Mouse (Mus musculus): ENCODE measurements around the gene Zkscan8. TPM values are rescaled to one million over a fixed set of nuclear protein-coding genes. Genes with fewer than 3 reads are reported as not detected.

Gene Zkscan8
- total RNA-seq, 1 experiment, result 9.2 TPM

DNA sequence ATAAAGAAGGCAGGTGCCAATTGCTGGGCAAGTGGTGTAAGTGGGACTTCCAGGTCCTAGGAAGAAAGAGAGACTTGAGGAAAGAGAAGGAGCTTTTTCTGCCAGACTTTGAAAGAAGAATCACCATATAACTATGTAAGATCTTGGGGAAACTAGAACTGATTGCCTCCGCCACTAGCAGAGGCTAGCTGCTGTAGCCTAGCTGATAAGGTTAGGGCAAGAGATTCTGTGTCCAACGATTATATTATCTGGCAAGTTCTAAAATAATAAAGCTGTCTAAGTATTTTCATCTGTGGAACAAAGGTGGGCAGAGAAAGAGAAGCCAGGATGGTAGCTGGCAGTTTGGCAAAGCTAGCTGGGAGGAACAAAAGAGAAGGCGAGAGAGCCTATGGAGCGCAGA, 58.5 kb downstream of the Zkscan8 start:
- H3K36me3 ChIP-seq (ENCODE audit: control insufficient read depth, insufficient read depth, low read length, poor library complexity, severe bottlenecking), result no peaks in the 10 kb centered on the region
- no peaks in the 10 kb centered on the region for H3K9me3 ChIP-seq (ENCODE audit: control insufficient read depth, insufficient read depth, low read depth, low read length)
- TF ChIP-seq ZC3H11A (IDR thresholded peaks at IDR 0.05; ENCODE audit: borderline replicate concordance, low read depth, low read length) (no peak), ZNF384 (IDR thresholded peaks at IDR 0.05; ENCODE audit: low read depth, low read length) (no peak), HCFC1 (IDR thresholded peaks at IDR 0.05; ENCODE audit: borderline replicate concordance, insufficient read depth, low read length) (no peak), MAFK (IDR thresholded peaks at IDR 0.05; ENCODE audit: insufficient read depth, low read depth, low read length) (no peak), CHD2 (IDR thresholded peaks at IDR 0.05; ENCODE audit: low read depth, low read length) (no peak)
- H3K4me1 ChIP-seq (ENCODE audit: control insufficient read depth in 2 of 2, insufficient read depth in 2 of 2, low read length in 2 of 2, poor library complexity in 1 of 2), result 0 out of 4 replicates have a peak, but pooled peaks cover 0 to 2% of the 10 kb centered on the region in 2 experiments
- in situ Hi-C loops (cut with MboI; ENCODE audit: low sequenced_read_pairs in 2 of 2, unreplicated experiment in 2 of 2), result no loop called here
- no peak overlapping the region for H3K9ac ChIP-seq (ENCODE audit: insufficient read depth, low read depth, low read length, poor library complexity, severe bottlenecking)
- no peak overlapping the region for H3K4me3 ChIP-seq (ENCODE audit: insufficient read depth in 1 of 2, low read depth in 1 of 2, low read length in 2 of 2, poor library complexity in 1 of 2, severe bottlenecking in 1 of 2)
- DNase-seq (ENCODE audit: low read depth, low spot score), result no peak
- no peak overlapping the region for H3K27ac ChIP-seq (ENCODE audit: insufficient read depth, low read depth, low read length, poor library complexity, severe bottlenecking)

DNA sequence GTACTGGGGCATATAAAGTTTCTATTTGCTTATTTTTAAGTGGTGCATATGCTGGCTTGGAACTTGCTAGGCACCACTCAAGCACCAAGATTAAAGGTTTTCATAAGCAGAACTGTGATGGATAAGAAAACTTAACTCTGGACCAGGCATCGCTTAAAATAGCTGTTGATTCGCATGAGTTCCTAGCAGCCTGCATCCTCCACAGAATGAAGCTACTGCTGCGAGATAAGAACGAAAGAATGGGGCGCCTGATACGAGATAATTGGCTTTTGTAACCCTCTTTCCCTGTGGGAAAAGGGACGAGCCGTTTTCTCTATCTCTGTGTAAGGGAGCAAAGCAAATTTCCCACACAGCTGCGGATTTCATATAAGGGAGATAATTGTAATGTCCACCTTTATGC, 61.8 kb downstream of the Zkscan8 start:
- Histone ChIP-seq H3K36me3 (ENCODE audit: control insufficient read depth, insufficient read depth, low read length, poor library complexity, severe bottlenecking) (no peaks in the 10 kb centered on the region), H3K9me3 (ENCODE audit: control insufficient read depth, insufficient read depth, low read depth, low read length) (no peaks in the 10 kb centered on the region), H3K9ac (ENCODE audit: insufficient read depth, low read depth, low read length, poor library complexity, severe bottlenecking) (no peak overlapping the region), H3K27ac (ENCODE audit: insufficient read depth, low read depth, low read length, poor library complexity, severe bottlenecking) (no peak overlapping the region), H3K4me3 (ENCODE audit: insufficient read depth in 1 of 2, low read depth in 1 of 2, low read length in 2 of 2, poor library complexity in 1 of 2, severe bottlenecking in 1 of 2) (no peak overlapping the region), H3K4me1 (ENCODE audit: control insufficient read depth in 2 of 2, insufficient read depth in 2 of 2, low read length in 2 of 2, poor library complexity in 1 of 2) (0 out of 4 replicates have a peak, but pooled peaks cover 0 to 2% of the 10 kb centered on the region in 2 experiments)
- no peak for TF ChIP-seq CHD2 (IDR thresholded peaks at IDR 0.05; ENCODE audit: low read depth, low read length)
- no peak for TF ChIP-seq HCFC1 (IDR thresholded peaks at IDR 0.05; ENCODE audit: borderline replicate concordance, insufficient read depth, low read length)
- no peak for TF ChIP-seq ZNF384 (IDR thresholded peaks at IDR 0.05; ENCODE audit: low read depth, low read length)
- no peak for TF ChIP-seq MAFK (IDR thresholded peaks at IDR 0.05; ENCODE audit: insufficient read depth, low read depth, low read length)
- no peak for TF ChIP-seq ZC3H11A (IDR thresholded peaks at IDR 0.05; ENCODE audit: borderline replicate concordance, low read depth, low read length)
- DNase-seq (ENCODE audit: low read depth, low spot score), result no peak
- in situ Hi-C loops (cut with MboI; ENCODE audit: low sequenced_read_pairs in 2 of 2, unreplicated experiment in 2 of 2), result no loop called here

GRCm38 (mm10) chr13:21468061-21469019, 62.6 kb downstream of the Zkscan8 start, which contains the start of gene Nkapl:
Gene Nkapl, minus strand, starts transcription at chr13:21468509.
- TF ChIP-seq MAFK (IDR thresholded peaks at IDR 0.05; ENCODE audit: insufficient read depth, low read depth, low read length) (no peak), ZNF384 (IDR thresholded peaks at IDR 0.05; ENCODE audit: low read depth, low read length) (0 out of 2 replicates have a peak, but pooled peaks have one; percentile 10)
- no peaks in the 10 kb centered on the region for H3K36me3 ChIP-seq (ENCODE audit: control insufficient read depth, insufficient read depth, low read length, poor library complexity, severe bottlenecking)
- peak; percentile 86 for DNase-seq (ENCODE audit: low read depth, low spot score)
- no peak within 1 kb of the TSS for H3K27ac ChIP-seq (ENCODE audit: insufficient read depth, low read depth, low read length, poor library complexity, severe bottlenecking)
- H3K9ac ChIP-seq (ENCODE audit: insufficient read depth, low read depth, low read length, poor library complexity, severe bottlenecking), result peak within 1 kb of the TSS; percentile 58
- in situ Hi-C loops (cut with MboI; ENCODE audit: low sequenced_read_pairs in 2 of 2, unreplicated experiment in 2 of 2), result no loop called here
- no peaks in the 10 kb centered on the region for H3K9me3 ChIP-seq (ENCODE audit: control insufficient read depth, insufficient read depth, low read depth, low read length)
- peak within 1 kb of the TSS; percentile 66 to 75 for H3K4me3 ChIP-seq (ENCODE audit: insufficient read depth in 1 of 2, low read depth in 1 of 2, low read length in 2 of 2, poor library complexity in 1 of 2, severe bottlenecking in 1 of 2)
- 0 out of 4 replicates have a peak, but pooled peaks cover 0 to 2% of the 10 kb centered on the region in 2 experiments for H3K4me1 ChIP-seq (ENCODE audit: control insufficient read depth in 2 of 2, insufficient read depth in 2 of 2, low read length in 2 of 2, poor library complexity in 1 of 2)

DNA sequence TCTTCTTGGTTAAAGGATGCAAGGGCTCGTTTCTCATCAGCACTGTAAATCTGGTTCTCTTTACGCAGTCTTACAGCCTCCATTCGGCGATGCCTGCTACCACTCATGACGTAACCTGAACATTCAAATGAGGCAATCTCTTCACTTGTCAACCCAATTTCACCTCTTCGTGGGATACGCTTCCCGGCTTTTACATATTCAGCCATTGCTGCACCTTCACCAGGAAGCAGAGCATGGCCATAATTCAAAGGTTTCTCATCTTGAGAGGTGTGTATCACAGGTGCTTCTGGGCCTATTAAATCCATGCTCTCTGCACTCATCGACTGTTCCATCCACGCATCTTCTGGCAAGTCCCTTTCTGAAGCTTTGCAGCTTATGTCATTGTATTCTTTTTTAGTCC, 63.6 kb downstream of the Zkscan8 start:
- 0 out of 4 replicates have a peak, but pooled peaks cover 0 to 2% of the 10 kb centered on the region in 2 experiments for H3K4me1 ChIP-seq (ENCODE audit: control insufficient read depth in 2 of 2, insufficient read depth in 2 of 2, low read length in 2 of 2, poor library complexity in 1 of 2)
- no peak for TF ChIP-seq MAFK (IDR thresholded peaks at IDR 0.05; ENCODE audit: insufficient read depth, low read depth, low read length)
- TF ChIP-seq HCFC1 (IDR thresholded peaks at IDR 0.05; ENCODE audit: borderline replicate concordance, insufficient read depth, low read length), result no peak
- no peak for TF ChIP-seq ZNF384 (IDR thresholded peaks at IDR 0.05; ENCODE audit: low read depth, low read length)
- TF ChIP-seq CHD2 (IDR thresholded peaks at IDR 0.05; ENCODE audit: low read depth, low read length), result no peak
- TF ChIP-seq ZC3H11A (IDR thresholded peaks at IDR 0.05; ENCODE audit: borderline replicate concordance, low read depth, low read length), result no peak
- H3K9me3 ChIP-seq (ENCODE audit: control insufficient read depth, insufficient read depth, low read depth, low read length), result no peaks in the 10 kb centered on the region
- in situ Hi-C loops (cut with MboI; ENCODE audit: low sequenced_read_pairs in 2 of 2, unreplicated experiment in 2 of 2), result no loop called here
- H3K4me3 ChIP-seq (ENCODE audit: insufficient read depth in 1 of 2, low read depth in 1 of 2, low read length in 2 of 2, poor library complexity in 1 of 2, severe bottlenecking in 1 of 2), result no peak overlapping the region
- no peak overlapping the region for H3K27ac ChIP-seq (ENCODE audit: insufficient read depth, low read depth, low read length, poor library complexity, severe bottlenecking)
- DNase-seq (ENCODE audit: low read depth, low spot score), result no peak
- no peaks in the 10 kb centered on the region for H3K36me3 ChIP-seq (ENCODE audit: control insufficient read depth, insufficient read depth, low read length, poor library complexity, severe bottlenecking)
- no peak overlapping the region for H3K9ac ChIP-seq (ENCODE audit: insufficient read depth, low read depth, low read length, poor library complexity, severe bottlenecking)

Other genes with a start within 250 kb of the Zkscan8 start
- gene Gpx5, start 238.4 kb downstream of the Zkscan8 start, total RNA-seq (2012; rRNA removed), result not detected in 2 replicates
- 2.1 and 2.2 TPM in 2 replicates for gene Gpx6, start 219.0 kb downstream of the Zkscan8 start, total RNA-seq (2012; rRNA removed)
- gene Olfr1367, start 184.2 kb downstream of the Zkscan8 start, total RNA-seq (2012; rRNA removed), result not detected in 2 replicates
- gene Zscan12, start 168.3 kb downstream of the Zkscan8 start, total RNA-seq (2012; rRNA removed), result 7.1 and 10.4 TPM in 2 replicates
- 20.4 and 21.7 TPM in 2 replicates for gene Zkscan3, start 128.4 kb downstream of the Zkscan8 start, total RNA-seq (2012; rRNA removed)
- 1.2 and 1.5 TPM in 2 replicates for gene Pgbd1, start 90.1 kb downstream of the Zkscan8 start, total RNA-seq (2012; rRNA removed)
- 22.9 and 25.8 TPM in 2 replicates for gene Zscan26, start 77.4 kb downstream of the Zkscan8 start, total RNA-seq (2012; rRNA removed)
- gene Nkapl, start 62.6 kb downstream of the Zkscan8 start, total RNA-seq (2012; rRNA removed), result 0.58 and 0.98 TPM in 2 replicates
- 0.31 and 0.79 TPM in 2 replicates for gene Zkscan4, start 52.2 kb downstream of the Zkscan8 start, total RNA-seq (2012; rRNA removed)
- not detected in 2 replicates for gene Gm10065, start 51.7 kb downstream of the Zkscan8 start, total RNA-seq (2012; rRNA removed)
- gene AK157302, start 35.9 kb downstream of the Zkscan8 start, total RNA-seq (2012; rRNA removed), result 0.11 and 0.31 TPM in 2 replicates
- gene Gm11273, start 29.7 kb downstream of the Zkscan8 start, total RNA-seq (2012; rRNA removed), result 23.4 and 35.7 TPM in 2 replicates
- not detected in 2 replicates for gene Olfr1366, start 11.7 kb upstream of the Zkscan8 start, total RNA-seq (2012; rRNA removed)
- not detected in 2 replicates for gene Olfr1535, start 28.8 kb upstream of the Zkscan8 start, total RNA-seq (2012; rRNA removed)
- gene Olfr1364, start 50.6 kb upstream of the Zkscan8 start, total RNA-seq (2012; rRNA removed), result not detected in 2 replicates
- not detected in 2 replicates for gene Olfr1362, start 82.9 kb upstream of the Zkscan8 start, total RNA-seq (2012; rRNA removed)
- 0.13 TPM in 1 of 2 replicates, not detected in the other for gene Olfr11, start 111.4 kb upstream of the Zkscan8 start, total RNA-seq (2012; rRNA removed)
- not detected in 2 replicates for gene Olfr1361, start 132.3 kb upstream of the Zkscan8 start, total RNA-seq (2012; rRNA removed)
- gene Olfr1360, start 146.3 kb upstream of the Zkscan8 start, total RNA-seq (2012; rRNA removed), result not detected in 2 replicates
- gene Olfr1359, start 167.0 kb upstream of the Zkscan8 start, total RNA-seq (2012; rRNA removed), result not detected in 2 replicates
- 1,275 and 1,694 TPM in 2 replicates for gene Hist1h2bl, start 185.0 kb upstream of the Zkscan8 start, total RNA-seq (2012; rRNA removed)
- 1,685 and 2,304 TPM in 2 replicates for gene Hist1h2ai, start 185.3 kb upstream of the Zkscan8 start, total RNA-seq (2012; rRNA removed)
- gene Hist1h3h, start 186.5 kb upstream of the Zkscan8 start, total RNA-seq (2012; rRNA removed), result 2,227 and 2,394 TPM in 2 replicates
- 468 and 757 TPM in 2 replicates for gene Hist1h2bm, start 190.9 kb upstream of the Zkscan8 start, total RNA-seq (2012; rRNA removed)
- gene Hist1h4j, start 203.9 kb upstream of the Zkscan8 start, total RNA-seq (2012; rRNA removed), result 158 and 260 TPM in 2 replicates
- 2,674 and 2,766 TPM in 2 replicates for gene Hist1h4k, start 219.4 kb upstream of the Zkscan8 start, total RNA-seq (2012; rRNA removed)
- 1,029 and 1,218 TPM in 2 replicates for gene Hist1h2ak, start 222.7 kb upstream of the Zkscan8 start, total RNA-seq (2012; rRNA removed)
- gene Hist1h2bn, start 223.0 kb upstream of the Zkscan8 start, total RNA-seq (2012; rRNA removed), result 306 and 496 TPM in 2 replicates
- 619 and 849 TPM in 2 replicates for gene Hist1h1b, start 249.5 kb upstream of the Zkscan8 start, total RNA-seq (2012; rRNA removed)

Data from ES-E14 (cell line).